Mouse (Mus musculus) thymus, adult 2 months (tissue): ENCODE measurements around the gene Bcl7b.

ENCODE experiments used
- CTCF ChIP-seq: fragments of 200-500 bp; IDR thresholded peaks from 2 replicates; pipeline ENCODE4 v1.5.1; 2012; ENCODE audit warnings: mild to moderate bottlenecking, control low read depth, low read length, moderate library complexity, borderline replicate concordance; ENCODE audit not compliant: control insufficient read depth, poor library complexity, insufficient read depth; ENCODE audit errors: extremely low read depth
- POLR2A ChIP-seq: fragments of 200-500 bp; IDR thresholded peaks from 2 replicates; pipeline ENCODE4 v1.6.1; 2012; ENCODE audit warnings: mild to moderate bottlenecking, low read length, control low read depth, moderate library complexity; ENCODE audit not compliant: control insufficient read depth, poor library complexity, insufficient read depth; ENCODE audit errors: extremely low read depth

- no peak for TF ChIP-seq CTCF
- no peak for TF ChIP-seq POLR2A
These were observed 23.5 kb downstream of the Bcl7b start for GRCm38 (mm10) chr5:135191620-135192019.
